Mouse (Mus musculus) R1 (cell line): ENCODE data around the gene Nkain1.

ENCODE experiments used
- DNase-seq: peaks from one replicate; pipeline ENCODE4 v3.0.0-alpha.2; 2018; ENCODE audit warnings: low read depth, low spot score

Nkain1 gene

GRCm38 (mm10) chr4:130552312-130553120, 21.5 kb downstream of the Nkain1 start:
- peak; percentile 33 for DNase-seq

- no peak for DNase-seq
Observed at GRCm38 (mm10) chr4:130550511-130550910, 23.5 kb downstream of the Nkain1 start.

GRCm38 (mm10) chr4:130549189-130549588, 24.8 kb downstream of the Nkain1 start:
- DNase-seq, result peak; percentile 71

- no peak for DNase-seq
Observed at GRCm38 (mm10) chr4:130546798-130547562, 27.0 kb downstream of the Nkain1 start.

- no peak for DNase-seq
Observed at GRCm38 (mm10) chr4:130544392-130544791, 29.6 kb downstream of the Nkain1 start.

- no peak for DNase-seq
Observed at GRCm38 (mm10) chr4:130543121-130543520, 30.9 kb downstream of the Nkain1 start.

GRCm38 (mm10) chr4:130540831-130541230, 33.1 kb downstream of the Nkain1 start:
- no peak for DNase-seq

GRCm38 (mm10) chr4:130539706-130540105, 34.3 kb downstream of the Nkain1 start:
- DNase-seq, result no peak

- no peak for DNase-seq
Observed at GRCm38 (mm10) chr4:130539053-130539452, 34.9 kb downstream of the Nkain1 start.

GRCm38 (mm10) chr4:130537371-130537770, 36.6 kb downstream of the Nkain1 start:
- DNase-seq, result no peak

GRCm38 (mm10) chr4:130535789-130536188, 38.2 kb downstream of the Nkain1 start:
- peak; percentile 74 for DNase-seq

- peak; percentile 82 for DNase-seq
Observed at GRCm38 (mm10) chr4:130533975-130534374, 40.0 kb downstream of the Nkain1 start.

- peak; percentile 34 for DNase-seq
Observed at GRCm38 (mm10) chr4:130532347-130532746, 41.6 kb downstream of the Nkain1 start.

- peak; percentile 85 for DNase-seq
Observed at GRCm38 (mm10) chr4:130531645-130532280, 42.2 kb downstream of the Nkain1 start.

- peak; percentile 73 for DNase-seq
Observed at GRCm38 (mm10) chr4:130527804-130528203, 46.2 kb downstream of the Nkain1 start.

- peak; percentile 99 for DNase-seq
Observed at GRCm38 (mm10) chr4:130525041-130525440, 48.9 kb downstream of the Nkain1 start.

GRCm38 (mm10) chr4:130521466-130521865, 52.5 kb downstream of the Nkain1 start:
- peak; percentile 67 for DNase-seq

GRCm38 (mm10) chr4:130520482-130520851, 53.5 kb downstream of the Nkain1 start:
- DNase-seq, result peak; percentile 100

GRCm38 (mm10) chr4:130519567-130520481, 54.1 kb downstream of the Nkain1 start:
- peak; percentile 100 for DNase-seq

GRCm38 (mm10) chr4:130516490-130516889, 57.5 kb downstream of the Nkain1 start:
- peak; percentile 29 for DNase-seq
